Mouse (Mus musculus): Measurements from ENCODE around the gene Barx2. TPM values are rescaled to one million over a fixed set of nuclear protein-coding genes. Genes with fewer than 3 reads are reported as not detected.

Barx2 gene
- polyA plus RNA-seq, 1 experiment from 2014 or later = not detected

DNA sequence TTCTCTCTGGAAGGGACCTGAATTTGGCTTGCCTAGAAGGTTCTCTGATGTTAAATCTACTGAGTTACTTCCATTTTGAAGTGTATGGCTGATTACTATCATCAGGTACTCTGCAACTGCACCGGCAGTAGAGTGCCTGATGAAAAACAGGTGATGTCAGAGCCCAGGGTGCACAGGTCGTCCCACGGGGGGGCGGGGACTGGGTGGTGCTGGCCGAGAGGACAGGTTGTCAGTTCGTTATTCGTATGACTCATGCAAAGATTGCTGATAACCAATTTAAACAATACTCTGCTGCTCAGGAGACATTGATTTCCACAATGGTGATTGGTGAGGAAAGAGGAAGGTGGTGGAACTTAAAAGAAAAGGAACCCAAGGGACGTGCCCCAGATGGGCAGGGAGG is 61.6 kb downstream of the Barx2 start:
- Histone ChIP-seq H3K27ac (ENCODE audit: low read depth, low read length) (no peak overlapping the region), H3K4me1 (replicated peaks; ENCODE audit: control insufficient read depth, insufficient read depth, low read length) (no peaks in the 10 kb centered on the region), H3K9ac (ENCODE audit: low read length) (no peak overlapping the region), H3K36me3 (ENCODE audit: control insufficient read depth, insufficient read depth, low read length) (no peaks in the 10 kb centered on the region), H3K4me2 (ENCODE audit: low read depth, low read length, severe bottlenecking) (no peak overlapping the region), H3K27me3 (ENCODE audit: control insufficient read depth, insufficient read depth, low read length) (no peaks in the 10 kb centered on the region), H3K9me3 (ENCODE audit: control insufficient read depth, low read length) (no peaks in the 10 kb centered on the region), H3K4me3 (ENCODE audit: low read depth, low read length) (no peak overlapping the region)
- no peak for DNase-seq (ENCODE audit: low spot score)
- WGBS = 79% methylated on average over 8 of the region's 8 CpGs
- no peak for ATAC-seq (replicated peaks; ENCODE audit: low FRiP score)

DNA sequence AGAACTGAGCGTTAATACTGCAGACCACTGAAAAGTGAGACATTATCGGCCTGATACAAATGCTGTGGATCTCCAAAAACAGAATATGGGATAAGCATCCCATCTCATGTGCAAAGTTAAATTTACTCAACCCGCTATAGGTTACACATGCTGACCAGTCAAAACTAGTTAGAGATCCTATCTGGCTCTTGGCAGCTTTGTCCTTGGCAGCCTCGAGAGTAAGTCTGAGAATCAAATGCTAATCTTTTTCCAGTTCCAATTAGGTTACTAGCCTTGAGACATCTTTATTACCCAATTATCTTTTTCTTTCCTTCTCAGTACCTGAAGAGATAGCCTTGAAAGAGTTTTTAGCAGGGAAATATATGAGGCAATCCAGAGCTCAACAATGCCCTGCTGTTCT is 62.6 kb downstream of the Barx2 start:
- Histone ChIP-seq H3K9me3 (ENCODE audit: control insufficient read depth, low read length) (no peaks in the 10 kb centered on the region), H3K4me3 (ENCODE audit: low read depth, low read length) (no peak overlapping the region), H3K4me2 (ENCODE audit: low read depth, low read length, severe bottlenecking) (no peak overlapping the region), H3K36me3 (ENCODE audit: control insufficient read depth, insufficient read depth, low read length) (no peaks in the 10 kb centered on the region), H3K27ac (ENCODE audit: low read depth, low read length) (no peak overlapping the region), H3K9ac (ENCODE audit: low read length) (no peak overlapping the region), H3K27me3 (ENCODE audit: control insufficient read depth, insufficient read depth, low read length) (no peaks in the 10 kb centered on the region), H3K4me1 (replicated peaks; ENCODE audit: control insufficient read depth, insufficient read depth, low read length) (no peaks in the 10 kb centered on the region)
- ATAC-seq (replicated peaks; ENCODE audit: low FRiP score) (no peak), DNase-seq (ENCODE audit: low spot score) (no peak)
- 90% methylated on average over 4 of the region's 4 CpGs for WGBS

DNA sequence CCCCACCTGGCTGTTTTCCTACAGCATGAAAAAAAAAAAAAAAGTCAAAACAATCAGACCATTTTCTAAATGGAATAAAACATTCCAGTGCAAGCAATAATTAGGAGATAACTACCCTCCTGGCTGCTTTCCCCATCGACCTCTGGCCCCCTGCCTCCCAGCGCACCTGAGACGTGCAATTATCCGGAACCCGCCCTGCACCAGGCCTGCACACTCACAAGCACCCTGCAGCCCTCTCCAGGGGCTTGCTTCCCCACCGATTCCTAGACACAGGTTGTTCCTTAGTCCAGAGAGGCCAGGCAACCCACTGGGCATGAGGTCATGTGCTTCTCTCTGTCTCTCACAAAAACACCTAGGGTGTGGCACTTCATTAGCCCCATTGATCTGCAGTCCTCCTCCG is 63.9 kb downstream of the Barx2 start:
- Histone ChIP-seq H3K4me1 (replicated peaks; ENCODE audit: control insufficient read depth, insufficient read depth, low read length) (no peaks in the 10 kb centered on the region), H3K9me3 (ENCODE audit: control insufficient read depth, low read length) (no peaks in the 10 kb centered on the region), H3K27ac (ENCODE audit: low read depth, low read length) (no peak overlapping the region), H3K4me2 (ENCODE audit: low read depth, low read length, severe bottlenecking) (no peak overlapping the region), H3K4me3 (ENCODE audit: low read depth, low read length) (no peak overlapping the region), H3K27me3 (ENCODE audit: control insufficient read depth, insufficient read depth, low read length) (no peaks in the 10 kb centered on the region), H3K36me3 (ENCODE audit: control insufficient read depth, insufficient read depth, low read length) (no peaks in the 10 kb centered on the region), H3K9ac (ENCODE audit: low read length) (no peak overlapping the region)
- DNase-seq (ENCODE audit: low spot score) = no peak
- 85% methylated on average over 7 of the region's 7 CpGs for WGBS
- no peak for ATAC-seq (replicated peaks; ENCODE audit: low FRiP score)

DNA sequence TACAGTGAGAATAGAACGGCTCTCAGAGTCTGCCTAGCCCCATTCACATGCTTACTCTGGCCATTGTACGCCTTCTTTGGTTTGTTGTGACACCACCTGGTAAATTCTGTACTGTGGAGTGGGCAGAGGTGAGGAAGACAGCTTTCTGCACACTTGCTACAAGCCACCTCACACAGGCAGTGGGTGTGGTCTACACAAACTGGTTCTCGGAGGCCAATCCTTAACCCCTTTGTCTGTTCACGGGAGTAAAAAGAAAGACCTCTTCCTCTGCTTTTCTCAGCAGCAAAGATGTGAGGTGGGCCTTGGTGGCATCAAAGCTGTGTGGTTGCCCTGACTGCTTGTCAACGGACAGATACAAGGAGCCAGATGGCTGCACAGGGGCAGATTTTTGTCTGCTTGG is 68.6 kb downstream of the Barx2 start:
- Histone ChIP-seq H3K4me2 (ENCODE audit: low read depth, low read length, severe bottlenecking) (no peak overlapping the region), H3K9me3 (ENCODE audit: control insufficient read depth, low read length) (no peaks in the 10 kb centered on the region), H3K27ac (ENCODE audit: low read depth, low read length) (no peak overlapping the region), H3K4me1 (replicated peaks; ENCODE audit: control insufficient read depth, insufficient read depth, low read length) (no peaks in the 10 kb centered on the region), H3K27me3 (ENCODE audit: control insufficient read depth, insufficient read depth, low read length) (no peaks in the 10 kb centered on the region), H3K9ac (ENCODE audit: low read length) (no peak overlapping the region), H3K4me3 (ENCODE audit: low read depth, low read length) (no peak overlapping the region), H3K36me3 (ENCODE audit: control insufficient read depth, insufficient read depth, low read length) (no peaks in the 10 kb centered on the region)
- ATAC-seq (replicated peaks; ENCODE audit: low FRiP score) = no peak
- WGBS = 66% methylated on average over 5 of the region's 5 CpGs
- no peak for DNase-seq (ENCODE audit: low spot score)

GRCm38 (mm10) chr9:31841108-31841815 is 72.0 kb downstream of the Barx2 start:
- WGBS = 65% methylated on average over 10 of the region's 10 CpGs
- Histone ChIP-seq H3K36me3 (ENCODE audit: control insufficient read depth, insufficient read depth, low read length) (no peaks in the 10 kb centered on the region), H3K4me1 (replicated peaks; ENCODE audit: control insufficient read depth, insufficient read depth, low read length) (no peaks in the 10 kb centered on the region), H3K4me2 (ENCODE audit: low read depth, low read length, severe bottlenecking) (no peak overlapping the region), H3K27ac (ENCODE audit: low read depth, low read length) (no peak overlapping the region), H3K9me3 (ENCODE audit: control insufficient read depth, low read length) (no peaks in the 10 kb centered on the region), H3K9ac (ENCODE audit: low read length) (no peak overlapping the region), H3K4me3 (ENCODE audit: low read depth, low read length) (no peak overlapping the region), H3K27me3 (ENCODE audit: control insufficient read depth, insufficient read depth, low read length) (no peaks in the 10 kb centered on the region)
- ATAC-seq (replicated peaks; ENCODE audit: low FRiP score) (no peak), DNase-seq (ENCODE audit: low spot score) (no peak)

- ATAC-seq (replicated peaks; ENCODE audit: low FRiP score) = no peak
- Histone ChIP-seq H3K4me3 (ENCODE audit: low read depth, low read length) (no peak overlapping the region), H3K36me3 (ENCODE audit: control insufficient read depth, insufficient read depth, low read length) (no peaks in the 10 kb centered on the region), H3K4me1 (replicated peaks; ENCODE audit: control insufficient read depth, insufficient read depth, low read length) (no peaks in the 10 kb centered on the region), H3K27ac (ENCODE audit: low read depth, low read length) (no peak overlapping the region), H3K4me2 (ENCODE audit: low read depth, low read length, severe bottlenecking) (no peak overlapping the region), H3K9ac (ENCODE audit: low read length) (no peak overlapping the region), H3K9me3 (ENCODE audit: control insufficient read depth, low read length) (no peaks in the 10 kb centered on the region), H3K27me3 (ENCODE audit: control insufficient read depth, insufficient read depth, low read length) (no peaks in the 10 kb centered on the region)
- no peak for DNase-seq (ENCODE audit: low spot score)
- 89% methylated on average over 4 of the region's 4 CpGs for WGBS
Observed at GRCm38 (mm10) chr9:31840571-31840970, 72.7 kb downstream of the Barx2 start.

DNA sequence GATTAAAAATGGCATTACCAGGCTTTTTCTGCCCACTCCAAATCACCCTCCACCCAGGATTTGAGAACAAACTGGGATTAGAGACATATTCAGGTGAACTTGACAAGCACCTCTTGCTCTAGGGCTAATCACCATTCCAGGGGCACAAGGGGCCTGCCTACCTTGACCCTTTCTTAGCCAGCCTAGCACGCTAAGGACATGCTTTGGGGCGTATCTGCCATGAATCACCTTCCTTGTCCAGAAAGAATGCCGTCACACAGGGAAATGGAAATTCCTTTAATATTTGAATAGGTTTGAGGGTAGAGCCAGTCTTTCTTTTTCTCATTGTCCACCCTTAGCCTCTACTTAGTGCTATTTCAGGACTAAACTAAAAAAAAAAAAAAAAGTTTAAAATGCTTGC is 73.2 kb downstream of the Barx2 start:
- Histone ChIP-seq H3K4me1 (replicated peaks; ENCODE audit: control insufficient read depth, insufficient read depth, low read length) (no peaks in the 10 kb centered on the region), H3K9ac (ENCODE audit: low read length) (no peak overlapping the region), H3K36me3 (ENCODE audit: control insufficient read depth, insufficient read depth, low read length) (no peaks in the 10 kb centered on the region)

DNA sequence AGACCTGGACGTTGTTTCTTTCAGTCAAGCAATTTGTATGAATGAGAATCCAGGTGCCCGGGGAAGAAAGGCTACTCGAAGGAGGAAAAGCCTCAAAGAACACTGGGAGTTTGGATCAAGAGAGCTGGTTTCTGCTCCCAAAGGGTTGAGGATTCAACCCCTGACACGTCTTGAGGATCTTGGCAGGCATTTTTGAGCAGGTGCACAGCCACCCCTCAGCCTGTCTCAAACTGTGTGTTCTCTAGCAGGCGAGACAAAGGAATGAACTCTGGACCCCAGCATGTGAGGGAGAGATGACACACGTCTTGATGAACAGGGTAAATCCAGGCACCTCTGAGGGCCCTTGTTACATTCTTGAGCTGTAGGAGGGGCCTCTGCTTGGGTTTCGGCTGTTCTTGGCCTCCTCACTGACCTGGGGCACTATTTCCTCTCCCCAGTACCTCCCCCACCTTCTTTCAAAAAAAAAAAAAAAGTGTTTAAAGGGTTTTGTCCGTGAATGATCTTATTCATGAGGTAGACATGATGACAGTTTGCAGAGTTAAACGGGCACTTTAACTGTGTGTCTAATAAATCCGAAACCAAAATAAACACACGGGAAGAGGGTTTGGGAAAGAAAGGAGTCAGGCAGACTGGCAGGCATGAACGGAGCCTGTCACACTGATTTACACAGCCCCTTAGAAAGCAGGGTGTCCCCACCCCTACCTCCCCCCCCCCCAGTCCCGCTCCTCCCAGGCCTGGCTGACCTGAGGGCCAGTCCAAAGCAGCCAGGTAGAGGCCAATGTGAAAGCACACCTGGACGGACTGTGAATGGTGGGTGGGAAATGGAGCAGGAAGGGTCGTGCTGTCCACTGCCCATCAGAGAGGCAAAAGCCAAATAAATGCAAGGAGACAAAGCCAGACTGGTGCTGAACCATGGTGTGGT is 73.9 kb downstream of the Barx2 start:
- Histone ChIP-seq H3K36me3 (ENCODE audit: control insufficient read depth, insufficient read depth, low read length) (no peaks in the 10 kb centered on the region), H3K4me2 (ENCODE audit: low read depth, low read length, severe bottlenecking) (no peak overlapping the region), H3K9ac (ENCODE audit: low read length) (no peak overlapping the region), H3K27me3 (ENCODE audit: control insufficient read depth, insufficient read depth, low read length) (no peaks in the 10 kb centered on the region), H3K4me3 (ENCODE audit: low read depth, low read length) (no peak overlapping the region), H3K4me1 (replicated peaks; ENCODE audit: control insufficient read depth, insufficient read depth, low read length) (no peaks in the 10 kb centered on the region), H3K27ac (ENCODE audit: low read depth, low read length) (no peak overlapping the region), H3K9me3 (ENCODE audit: control insufficient read depth, low read length) (no peaks in the 10 kb centered on the region)
- 57% methylated on average over 15 of the region's 15 CpGs for WGBS
- DNase-seq (ENCODE audit: low spot score) = no peak
- ATAC-seq (replicated peaks; ENCODE audit: low FRiP score) = no peak

More for the DNA sequence above, 73.2 kb downstream of the Barx2 start:
- H3K9me3 ChIP-seq (ENCODE audit: control insufficient read depth, low read length) = no peaks in the 10 kb centered on the region
- WGBS = 69% methylated on average over 3 of the region's 3 CpGs
- no peak for ATAC-seq (replicated peaks; ENCODE audit: low FRiP score)
- no peaks in the 10 kb centered on the region for H3K27me3 ChIP-seq (ENCODE audit: control insufficient read depth, insufficient read depth, low read length)
- no peak overlapping the region for H3K4me2 ChIP-seq (ENCODE audit: low read depth, low read length, severe bottlenecking)
- no peak overlapping the region for H3K27ac ChIP-seq (ENCODE audit: low read depth, low read length)
- no peak for DNase-seq (ENCODE audit: low spot score)
- no peak overlapping the region for H3K4me3 ChIP-seq (ENCODE audit: low read depth, low read length)

Measured in forebrain, embryonic 11.5 days (tissue).